Mouse (Mus musculus): ENCODE results near the gene Slc5a6. TPM values are rescaled to one million over a fixed set of nuclear protein-coding genes. Genes with fewer than 3 reads are reported as not detected.

Slc5a6 gene
- polyA plus RNA-seq, 1 experiment, result 0.07 TPM

GRCm38 (mm10) chr5:30992980-30993676, 55.6 kb downstream of the Slc5a6 start:
- no peaks in the 10 kb centered on the region for H3K4me1 ChIP-seq (ENCODE audit: control insufficient read depth)
- no peaks in the 10 kb centered on the region for H3K27me3 ChIP-seq (ENCODE audit: control insufficient read depth)
- H3K36me3 ChIP-seq (ENCODE audit: control insufficient read depth), result no peaks in the 10 kb centered on the region
- TF ChIP-seq GATA1 (IDR thresholded peaks at IDR 0.05; ENCODE audit: low read length) (no peak), TAL1 (IDR thresholded peaks at IDR 0.05; ENCODE audit: low read length) (no peak)
- no peak overlapping the region for H3K4me3 ChIP-seq (replicated peaks)
- H3K9me3 ChIP-seq (ENCODE audit: control insufficient read depth, low read length), result no peaks in the 10 kb centered on the region

Other genes starting within 250 kb of the Slc5a6 start
- gene Mapre3, start 234.3 kb downstream of the Slc5a6 start, polyA plus RNA-seq (2012), result 0.09 TPM in 1 of 2 replicates, not detected in the other
- gene Tmem214, start 180.9 kb downstream of the Slc5a6 start, polyA plus RNA-seq (2012), result 0.90 and 1.2 TPM in 2 replicates
- gene Agbl5, start 160.2 kb downstream of the Slc5a6 start, polyA plus RNA-seq (2012), result 2.4 and 2.7 TPM in 2 replicates
- gene Ost4, start 141.1 kb downstream of the Slc5a6 start, polyA plus RNA-seq (2012), result 27.7 and 30.6 TPM in 2 replicates
- 0.50 and 0.81 TPM in 2 replicates for gene Emilin1, start 135.5 kb downstream of the Slc5a6 start, polyA plus RNA-seq (2012)
- gene Khk, start 127.5 kb downstream of the Slc5a6 start, polyA plus RNA-seq (2012), result 1.8 and 2.6 TPM in 2 replicates
- gene Cgref1, start 103.3 kb downstream of the Slc5a6 start, polyA plus RNA-seq (2012), result not detected in 2 replicates
- 4.6 and 5.1 TPM in 2 replicates for gene Preb, start 88.6 kb downstream of the Slc5a6 start, polyA plus RNA-seq (2012)
- gene Tcf23, start 80.3 kb downstream of the Slc5a6 start, polyA plus RNA-seq (2012), result not detected in 2 replicates
- 0.81 and 1.6 TPM in 2 replicates for gene Atraid, start 612 bp downstream of the Slc5a6 start, polyA plus RNA-seq (2012)
- 14.6 and 19.9 TPM in 2 replicates for gene Cad, start 5.9 kb upstream of the Slc5a6 start, polyA plus RNA-seq (2012)
- not detected in 2 replicates for gene Dnajc5g, start 57.4 kb upstream of the Slc5a6 start, polyA plus RNA-seq (2012)
- not detected in 2 replicates for gene Slc30a3, start 59.3 kb upstream of the Slc5a6 start, polyA plus RNA-seq (2012)
- gene Trim54, start 67.8 kb upstream of the Slc5a6 start, polyA plus RNA-seq (2012), result not detected in 2 replicates
- gene Ucn, start 89.9 kb upstream of the Slc5a6 start, polyA plus RNA-seq (2012), result not detected in 2 replicates
- 0.14 and 0.38 TPM in 2 replicates for gene Mpv17, start 105.3 kb upstream of the Slc5a6 start, polyA plus RNA-seq (2012)
- gene Gm29609, start 131.0 kb upstream of the Slc5a6 start, polyA plus RNA-seq (2012), result 2.2 and 2.5 TPM in 2 replicates
- gene Gtf3c2, start 131.2 kb upstream of the Slc5a6 start, polyA plus RNA-seq (2012), result 4.0 and 4.9 TPM in 2 replicates
- 2.7 and 2.9 TPM in 2 replicates for gene Snx17, start 144.3 kb upstream of the Slc5a6 start, polyA plus RNA-seq (2012)
- 32.5 and 34.0 TPM in 2 replicates for gene Eif2b4, start 144.5 kb upstream of the Slc5a6 start, polyA plus RNA-seq (2012)
- gene Zfp513, start 153.4 kb upstream of the Slc5a6 start, polyA plus RNA-seq (2012), result 2.5 TPM in 2 replicates
- 31.4 and 40.0 TPM in 2 replicates for gene Ppm1g, start 171.8 kb upstream of the Slc5a6 start, polyA plus RNA-seq (2012)
- gene Nrbp1, start 191.9 kb upstream of the Slc5a6 start, polyA plus RNA-seq (2012), result 2.3 and 2.6 TPM in 2 replicates
- gene Gm9970, start 192.3 kb upstream of the Slc5a6 start, polyA plus RNA-seq (2012), result not detected in 2 replicates
- 0.06 and 0.14 TPM in 2 replicates for gene Krtcap3, start 202.8 kb upstream of the Slc5a6 start, polyA plus RNA-seq (2012)
- gene Ift172, start 242.2 kb upstream of the Slc5a6 start, polyA plus RNA-seq (2012), result 0.30 and 0.43 TPM in 2 replicates
- 0.17 TPM in 1 of 2 replicates, not detected in the other for gene Fndc4, start 247.2 kb upstream of the Slc5a6 start, polyA plus RNA-seq (2012)
- not detected in 2 replicates for gene Gckr, start 248.5 kb upstream of the Slc5a6 start, polyA plus RNA-seq (2012)